Mouse (Mus musculus) stomach, embryonic 14.5 days (tissue): ENCODE results near the gene Gm2431. TPM values are rescaled to one million over a fixed set of nuclear protein-coding genes. Genes with fewer than 3 reads are reported as not detected.
"Not testable (repeated sequence)": the region's sequence is repeated elsewhere in the genome, so short reads cannot be mapped to it uniquely, and the experiment has no call there.

Source experiments
- ATAC-seq: fragments of 200-750 bp; cut with Nextera tagmentation; 2 replicates; pipeline ENCODE4 v1.8.0; 2017; ENCODE audit warnings: low read depth, moderate TSS enrichment; ENCODE audit not compliant: insufficient number of reproducible peaks, insufficient read depth, low FRiP score
- H3K27ac ChIP-seq: fragments of 300-500 bp; sonication (generic); 2 replicates; pipeline ENCODE4 v1.5.1; 2014; ENCODE audit warnings: mild to moderate bottlenecking, low read length, moderate library complexity, mixed read lengths
- H3K27me3 ChIP-seq: fragments of 300-500 bp; sonication (generic); 2 replicates; pipeline ENCODE4 v1.6.1; 2014; ENCODE audit warnings: low read length, control low read depth, mixed read lengths; ENCODE audit not compliant: control insufficient read depth, insufficient read depth
- H3K36me3 ChIP-seq: fragments of 300-500 bp; sonication (generic); 2 replicates; pipeline ENCODE4 v1.6.1; 2014; ENCODE audit warnings: mild to moderate bottlenecking, control low read depth, low read length, moderate library complexity, mixed read lengths; ENCODE audit not compliant: control insufficient read depth, insufficient read depth
- H3K4me1 ChIP-seq: fragments of 300-500 bp; sonication (generic); 2 replicates; pipeline ENCODE4 v1.6.1; 2014; ENCODE audit warnings: low read length, control low read depth, mixed read lengths; ENCODE audit not compliant: control insufficient read depth, insufficient read depth
- H3K4me2 ChIP-seq: fragments of 300-500 bp; sonication (generic); replicated peaks from 2 replicates; pipeline ENCODE4 v1.6.1; 2014; ENCODE audit warnings: low read depth, low read length, control low read depth
- H3K4me3 ChIP-seq: fragments of 300-500 bp; sonication (generic); 2 replicates; pipeline ENCODE4 v1.5.1; 2014; ENCODE audit warnings: low read depth, low read length, control low read depth
- H3K9ac ChIP-seq: fragments of 300-500 bp; sonication (generic); replicated peaks from 2 replicates; pipeline ENCODE4 v1.6.1; 2014; ENCODE audit warnings: low read depth, mild to moderate bottlenecking, control low read depth, low read length, moderate library complexity, mixed read lengths
- H3K9me3 ChIP-seq: fragments of 300-500 bp; sonication (generic); 2 replicates; pipeline ENCODE4 v1.6.1; 2016; ENCODE audit warnings: low read depth, low read length, control low read depth; ENCODE audit not compliant: control insufficient read depth
- WGBS: fragments of 180-500 bp; shearing (Covaris S2); extraction: QIAGEN DNeasy Blood & Tissue Kit; methylation state at CpG from one replicate; pipeline ENCODE4 v1.1.7; 2014; 5-methylcytosine and 5-hydroxymethylcytosine counted together
- polyA plus RNA-seq: library from polyadenylated mRNA; unstranded; fragments of >200 nt; fragmentation: Nextera tagmentation; extraction: Ambion mirVana; gene quantifications from 2 replicates; pipeline ENCODE4 v1.2.1, GENCODE M21; 2014

Gm2431 gene
- polyA plus RNA-seq, result not detected in 2 replicates

- H3K27ac ChIP-seq, H3K9ac ChIP-seq, H3K36me3 ChIP-seq, ATAC-seq, H3K4me1 ChIP-seq, H3K4me2 ChIP-seq, H3K4me3 ChIP-seq, H3K9me3 ChIP-seq, H3K27me3 ChIP-seq: not testable (repeated sequence)
- 29% methylated on average over 1 of the region's 1 CpGs for WGBS
These were observed at the start of gene Gm2431 for GRCm38 (mm10) chr7:142258254-142258653. Gm2431 (minus strand) TSS chr7:142258354.

- H3K27ac ChIP-seq, H3K4me3 ChIP-seq, H3K9ac ChIP-seq, H3K36me3 ChIP-seq, H3K27me3 ChIP-seq, ATAC-seq, H3K4me2 ChIP-seq, H3K9me3 ChIP-seq, H3K4me1 ChIP-seq: not testable (repeated sequence)
- WGBS, result 100% methylated on average over 1 of the region's 1 CpGs
These were observed 45.8 kb upstream of the Gm2431 start for GRCm38 (mm10) chr7:142303929-142304328.

GRCm38 (mm10) chr7:142303249-142303648 is 45.1 kb upstream of the Gm2431 start, which contains the start of gene Krtap5-4:
Krtap5-4 (plus strand) TSS chr7:142303549.
- ATAC-seq, result no peak
- Histone ChIP-seq H3K27ac (no peak within 1 kb of the TSS), H3K4me3 (no peak within 1 kb of the TSS), H3K27me3 (no peaks in the 10 kb centered on the region), H3K36me3 (no peaks in the 10 kb centered on the region), H3K4me2 (no peak within 1 kb of the TSS), H3K4me1 (no peaks in the 10 kb centered on the region), H3K9me3 (no peaks in the 10 kb centered on the region), H3K9ac (no peak within 1 kb of the TSS)
- WGBS, result 39% methylated on average over 3 of the region's 3 CpGs

- H3K4me3 ChIP-seq, H3K4me1 ChIP-seq, ATAC-seq, H3K27ac ChIP-seq, H3K27me3 ChIP-seq, H3K9ac ChIP-seq, H3K4me2 ChIP-seq, H3K9me3 ChIP-seq, H3K36me3 ChIP-seq: not testable (repeated sequence)
These were observed 38.9 kb upstream of the Gm2431 start, which contains the start of gene Krtap5-1 for GRCm38 (mm10) chr7:142297018-142297417. Krtap5-1 (minus strand) TSS chr7:142297118.

- not testable (repeated sequence) for H3K36me3 ChIP-seq, H3K9ac ChIP-seq, H3K4me2 ChIP-seq, H3K4me1 ChIP-seq, H3K27me3 ChIP-seq, H3K4me3 ChIP-seq, H3K27ac ChIP-seq, H3K9me3 ChIP-seq, ATAC-seq
- 26% methylated on average over 4 of the region's 4 CpGs for WGBS
These were observed 38.0 kb upstream of the Gm2431 start for GRCm38 (mm10) chr7:142296108-142296507.

- H3K4me3 ChIP-seq, result no peak overlapping the region
- no peak for ATAC-seq
- no peak overlapping the region for H3K9ac ChIP-seq
- H3K4me1 ChIP-seq, result no peaks in the 10 kb centered on the region
- no peaks in the 10 kb centered on the region for H3K36me3 ChIP-seq
- H3K4me2 ChIP-seq, result no peak overlapping the region
- no peaks in the 10 kb centered on the region for H3K27me3 ChIP-seq
- no peak overlapping the region for H3K27ac ChIP-seq
- no peaks in the 10 kb centered on the region for H3K9me3 ChIP-seq
These were observed 37.3 kb upstream of the Gm2431 start for GRCm38 (mm10) chr7:142295418-142295817.

- not testable (repeated sequence) for H3K27ac ChIP-seq, ATAC-seq, H3K4me2 ChIP-seq, H3K4me1 ChIP-seq, H3K27me3 ChIP-seq, H3K9me3 ChIP-seq, H3K4me3 ChIP-seq, H3K36me3 ChIP-seq, H3K9ac ChIP-seq
- WGBS, result 0% methylated on average over 2 of the region's 2 CpGs
These were observed 35.7 kb upstream of the Gm2431 start for GRCm38 (mm10) chr7:142293851-142294250.

GRCm38 (mm10) chr7:142285910-142286612 is 27.9 kb upstream of the Gm2431 start:
- not testable (repeated sequence) for H3K9me3 ChIP-seq, H3K4me3 ChIP-seq, H3K4me1 ChIP-seq, H3K27me3 ChIP-seq, ATAC-seq, H3K27ac ChIP-seq, H3K4me2 ChIP-seq, H3K9ac ChIP-seq, H3K36me3 ChIP-seq
- WGBS, result 40% methylated on average over 9 of the region's 9 CpGs
